Mouse (Mus musculus) erythroblast, adult 5-6 weeks (primary cell): Measurements from ENCODE around the gene Cd300e. TPM values are rescaled to one million over a fixed set of nuclear protein-coding genes. Genes with fewer than 3 reads are reported as not detected.
"Not testable (repeated sequence)": the region's sequence is repeated elsewhere in the genome, so short reads cannot be mapped to it uniquely, and the experiment has no call there.

ENCODE experiments used
- ATAC-seq: replicated peaks from 2 replicates; pipeline ENCODE4 v1.8.0; 2016; ENCODE audit warnings: moderate number of reproducible peaks, mild to moderate bottlenecking, moderate TSS enrichment, inconsistent platforms; ENCODE audit not compliant: poor library complexity, low FRiP score, severe bottlenecking
- total RNA-seq, 2 experiments: library from RNA; stranded (forward) in 1 of 2; stranded (reverse) in 1 of 2; fragments of 150-400 nt in 1 of 2; fragments of 200-764, 138-1000 nt in 1 of 2; gene quantifications; 2 replicates each; pipeline versions ENCODE4 v1.2.3 to v1.2.4; 2015 to 2017; ENCODE audit warnings: low replicate concordance in 2 of 2

Gene Cd300e
- total RNA-seq, 2 experiments from 2014 or later = 0.43 to 2.7 TPM

DNA sequence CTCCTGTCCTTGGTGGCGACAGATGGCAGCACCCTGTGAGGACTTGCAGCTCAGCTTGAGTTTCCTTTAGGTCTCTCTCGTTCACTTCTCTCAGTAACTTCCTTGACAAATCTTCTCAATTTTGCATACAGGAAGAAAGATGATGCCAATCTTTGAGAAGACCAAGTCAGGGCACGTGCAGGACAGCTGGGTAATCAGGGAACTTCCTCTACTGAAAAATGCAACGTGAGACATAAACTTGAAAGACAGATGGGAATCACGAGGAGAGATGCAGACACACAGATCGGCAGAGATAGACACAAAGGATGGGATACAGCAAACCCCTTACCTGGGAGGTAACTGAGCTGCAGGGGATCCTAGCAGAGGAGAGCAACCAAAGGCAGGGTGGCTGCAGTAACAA lies 24.3 kb downstream of the Cd300e start, which contains the start of gene Cd300ld5:
Cd300ld5 (minus strand) TSS at position 101 of the 400 bp plus-strand sequence.
- not testable (repeated sequence) for ATAC-seq

DNA sequence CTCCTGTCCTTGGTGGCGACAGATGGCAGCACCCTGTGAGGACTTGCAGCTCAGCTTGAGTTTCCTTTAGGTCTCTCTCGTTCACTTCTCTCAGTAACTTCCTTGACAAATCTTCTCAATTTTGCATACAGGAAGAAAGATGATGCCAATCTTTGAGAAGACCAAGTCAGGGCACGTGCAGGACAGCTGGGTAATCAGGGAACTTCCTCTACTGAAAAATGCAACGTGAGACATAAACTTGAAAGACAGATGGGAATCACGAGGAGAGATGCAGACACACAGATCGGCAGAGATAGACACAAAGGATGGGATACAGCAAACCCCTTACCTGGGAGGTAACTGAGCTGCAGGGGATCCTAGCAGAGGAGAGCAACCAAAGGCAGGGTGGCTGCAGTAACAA lies 35.1 kb downstream of the Cd300e start, which contains the start of gene Cd300ld4:
Cd300ld4 (minus strand) TSS at position 101 of the 400 bp plus-strand sequence.
- not testable (repeated sequence) for ATAC-seq

DNA sequence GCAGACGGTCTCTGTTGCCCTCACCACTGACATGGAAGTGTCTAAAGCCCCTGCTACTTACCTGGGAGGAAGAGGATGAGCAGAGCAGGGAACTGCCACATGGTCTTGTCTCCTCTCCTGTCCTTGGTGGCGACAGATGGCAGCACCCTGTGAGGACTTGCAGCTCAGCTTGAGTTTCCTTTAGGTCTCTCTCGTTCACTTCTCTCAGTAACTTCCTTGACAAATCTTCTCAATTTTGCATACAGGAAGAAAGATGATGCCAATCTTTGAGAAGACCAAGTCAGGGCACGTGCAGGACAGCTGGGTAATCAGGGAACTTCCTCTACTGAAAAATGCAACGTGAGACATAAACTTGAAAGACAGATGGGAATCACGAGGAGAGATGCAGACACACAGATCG lies 45.9 kb downstream of the Cd300e start, which contains the start of gene Cd300ld2:
Cd300ld2 (minus strand) TSS at position 101 of the 400 bp plus-strand sequence.
- not testable (repeated sequence) for ATAC-seq

GRCm38 (mm10) chr11:115004070-115004469 lies 57.9 kb downstream of the Cd300e start:
- ATAC-seq = no peak

Other genes starting within 250 kb of the Cd300e start
- gene Gprc5c, start 211.0 kb downstream of the Cd300e start, total RNA-seq (2015; ENCODE audit: low replicate concordance) = 0.77 TPM in 1 of 2 replicates, not detected in the other
- 0.09 TPM in 1 of 2 replicates, not detected in the other for gene Gprc5c, start 211.0 kb downstream of the Cd300e start, total RNA-seq (2017; ENCODE audit: low replicate concordance)
- 3.8 and 4.8 TPM in 2 replicates for gene Cd300a, start 172.1 kb downstream of the Cd300e start, total RNA-seq (2015; ENCODE audit: low replicate concordance)
- 3.7 and 7.1 TPM in 2 replicates for gene Cd300a, start 172.1 kb downstream of the Cd300e start, total RNA-seq (2017; ENCODE audit: low replicate concordance)
- 9.2 and 20.9 TPM in 2 replicates for gene Cd300lb, start 127.8 kb downstream of the Cd300e start, total RNA-seq (2015; ENCODE audit: low replicate concordance)
- gene Cd300lb, start 127.8 kb downstream of the Cd300e start, total RNA-seq (2017; ENCODE audit: low replicate concordance) = 9.6 and 14.8 TPM in 2 replicates
- gene Cd300c, start 93.0 kb downstream of the Cd300e start, total RNA-seq (2015; ENCODE audit: low replicate concordance) = not detected in 2 replicates
- 0.60 and 2.2 TPM in 2 replicates for gene Cd300c, start 93.0 kb downstream of the Cd300e start, total RNA-seq (2017; ENCODE audit: low replicate concordance)
- gene Cd300ld, start 72.3 kb downstream of the Cd300e start, total RNA-seq (2015; ENCODE audit: low replicate concordance) = 5.2 and 9.2 TPM in 2 replicates
- 3.1 and 5.4 TPM in 2 replicates for gene Cd300ld, start 72.3 kb downstream of the Cd300e start, total RNA-seq (2017; ENCODE audit: low replicate concordance)
- gene Cd300c2, start 60.3 kb downstream of the Cd300e start, total RNA-seq (2015; ENCODE audit: low replicate concordance) = 1.5 and 2.3 TPM in 2 replicates
- 1.8 and 3.4 TPM in 2 replicates for gene Cd300c2, start 60.3 kb downstream of the Cd300e start, total RNA-seq (2017; ENCODE audit: low replicate concordance)
- gene Cd300ld2, start 46.0 kb downstream of the Cd300e start, total RNA-seq (2015; ENCODE audit: low replicate concordance) = not detected in 2 replicates
- gene Cd300ld2, start 46.0 kb downstream of the Cd300e start, total RNA-seq (2017; ENCODE audit: low replicate concordance) = not detected in 2 replicates
- 1.7 TPM in 1 of 2 replicates, not detected in the other for gene Cd300ld4, start 35.2 kb downstream of the Cd300e start, total RNA-seq (2015; ENCODE audit: low replicate concordance)
- 2.1 TPM in 1 of 2 replicates, not detected in the other for gene Cd300ld4, start 35.2 kb downstream of the Cd300e start, total RNA-seq (2017; ENCODE audit: low replicate concordance)
- 1.7 TPM in 1 of 2 replicates, not detected in the other for gene Cd300ld5, start 24.4 kb downstream of the Cd300e start, total RNA-seq (2015; ENCODE audit: low replicate concordance)
- not detected in 2 replicates for gene Cd300ld5, start 24.4 kb downstream of the Cd300e start, total RNA-seq (2017; ENCODE audit: low replicate concordance)
- gene Cd300ld3, start 13.8 kb downstream of the Cd300e start, total RNA-seq (2015; ENCODE audit: low replicate concordance) = 1.7 and 27.2 TPM in 2 replicates
- gene Cd300ld3, start 13.8 kb downstream of the Cd300e start, total RNA-seq (2017; ENCODE audit: low replicate concordance) = 13.0 TPM in 1 of 2 replicates, not detected in the other
- gene Rab37, start 29.3 kb upstream of the Cd300e start, total RNA-seq (2015; ENCODE audit: low replicate concordance) = 4.8 and 7.5 TPM in 2 replicates
- gene Rab37, start 29.3 kb upstream of the Cd300e start, total RNA-seq (2017; ENCODE audit: low replicate concordance) = 3.8 and 4.3 TPM in 2 replicates
- 6.3 and 17.3 TPM in 2 replicates for gene Cd300lf, start 71.8 kb upstream of the Cd300e start, total RNA-seq (2015; ENCODE audit: low replicate concordance)
- 11.3 and 13.7 TPM in 2 replicates for gene Cd300lf, start 71.8 kb upstream of the Cd300e start, total RNA-seq (2017; ENCODE audit: low replicate concordance)
- gene Slc9a3r1, start 101.2 kb upstream of the Cd300e start, total RNA-seq (2015; ENCODE audit: low replicate concordance) = 22.2 and 22.5 TPM in 2 replicates
- gene Slc9a3r1, start 101.2 kb upstream of the Cd300e start, total RNA-seq (2017; ENCODE audit: low replicate concordance) = 17.7 and 19.1 TPM in 2 replicates
- 4.6 and 5.2 TPM in 2 replicates for gene Tmem104, start 125.3 kb upstream of the Cd300e start, total RNA-seq (2015; ENCODE audit: low replicate concordance)
- gene Tmem104, start 125.3 kb upstream of the Cd300e start, total RNA-seq (2017; ENCODE audit: low replicate concordance) = 0.85 and 1.5 TPM in 2 replicates
- 3.1 and 8.8 TPM in 2 replicates for gene Nat9, start 125.7 kb upstream of the Cd300e start, total RNA-seq (2015; ENCODE audit: low replicate concordance)
- 8.8 and 10.5 TPM in 2 replicates for gene Nat9, start 125.7 kb upstream of the Cd300e start, total RNA-seq (2017; ENCODE audit: low replicate concordance)
- gene Grin2c, start 205.1 kb upstream of the Cd300e start, total RNA-seq (2015; ENCODE audit: low replicate concordance) = not detected in 2 replicates
- gene Grin2c, start 205.1 kb upstream of the Cd300e start, total RNA-seq (2017; ENCODE audit: low replicate concordance) = not detected in 2 replicates
- 4.2 TPM in 1 of 2 replicates, not detected in the other for gene Fdxr, start 214.9 kb upstream of the Cd300e start, total RNA-seq (2015; ENCODE audit: low replicate concordance)
- gene Fdxr, start 214.9 kb upstream of the Cd300e start, total RNA-seq (2017; ENCODE audit: low replicate concordance) = 2.9 TPM in 1 of 2 replicates, not detected in the other
- gene Fads6, start 235.5 kb upstream of the Cd300e start, total RNA-seq (2015; ENCODE audit: low replicate concordance) = 0.21 TPM in 1 of 2 replicates, not detected in the other
- gene Fads6, start 235.5 kb upstream of the Cd300e start, total RNA-seq (2017; ENCODE audit: low replicate concordance) = 0.26 and 0.84 TPM in 2 replicates
- not detected in 2 replicates for gene Otop2, start 245.0 kb upstream of the Cd300e start, total RNA-seq (2015; ENCODE audit: low replicate concordance)
- not detected in 2 replicates for gene Otop2, start 245.0 kb upstream of the Cd300e start, total RNA-seq (2017; ENCODE audit: low replicate concordance)